Mouse (Mus musculus): Measurements from ENCODE around the gene Klc4. TPM values are rescaled to one million over a fixed set of nuclear protein-coding genes. Genes with fewer than 3 reads are reported as not detected.

Klc4 gene
- 103 and 213 TPM in 2 replicates for polyA plus RNA-seq (2012; rRNA removed)

DNA sequence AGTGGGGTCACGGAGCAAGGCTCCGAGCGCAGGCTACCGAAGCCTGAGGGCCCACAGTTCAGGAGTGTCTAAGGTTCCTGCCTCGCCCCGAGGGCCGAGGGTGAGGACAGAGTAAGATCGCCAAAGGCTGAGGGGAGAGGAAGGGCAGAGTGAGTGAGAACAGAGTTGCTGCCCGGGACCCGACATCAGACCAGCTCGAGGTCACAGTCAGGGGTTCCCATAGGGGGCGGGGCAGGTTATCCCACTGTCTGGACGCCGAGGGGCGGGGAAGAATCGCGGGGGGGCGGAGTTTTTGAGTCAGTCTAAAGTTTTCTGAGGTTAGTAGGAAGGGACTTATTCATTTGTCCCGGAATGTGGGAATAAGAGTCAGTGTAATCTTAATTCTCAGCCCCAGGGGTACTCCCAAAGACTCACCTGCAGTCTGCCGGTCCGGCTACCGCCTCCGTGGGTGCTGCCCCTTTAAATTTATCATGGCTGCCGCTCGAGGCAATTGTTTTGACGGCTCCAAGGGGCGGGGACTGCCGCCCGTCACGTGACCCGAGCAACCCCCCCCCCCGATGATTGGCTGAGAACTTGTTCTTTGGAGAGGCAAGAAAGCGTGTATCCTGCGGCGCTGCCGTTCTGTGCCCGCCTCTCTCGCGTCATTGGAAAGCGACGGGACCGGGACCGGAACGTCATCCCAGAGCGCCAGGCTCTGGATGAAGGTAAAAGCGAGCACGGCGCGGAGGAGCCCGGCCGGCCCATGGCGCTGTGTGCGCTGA, at the start of gene Klc4, which contains the start of gene Mrpl2:
Gene Klc4 (minus strand): TSS at position 462 of the 761 bp plus-strand sequence.
Gene Mrpl2 (plus strand): TSS at position 669 of the 761 bp plus-strand sequence.
- H3K4me1 ChIP-seq (ENCODE audit: control insufficient read depth, insufficient read depth, insufficient read length, low read length) = peaks cover 5% of the 10 kb centered on the region
- peak within 1 kb of the TSS; percentile 100 for H3K27ac ChIP-seq (ENCODE audit: insufficient read depth, low read depth, low read length)
- H3K27me3 ChIP-seq (ENCODE audit: control insufficient read depth, insufficient read depth, low read length) = no peaks in the 10 kb centered on the region
- TF ChIP-seq POLR2A (IDR thresholded peaks at IDR 0.05; ENCODE audit: low read depth, low read length) = peak; percentile 61
- no peak for TF ChIP-seq CTCF (IDR thresholded peaks at IDR 0.05; ENCODE audit: extremely low read depth, insufficient read length, insufficient replicate concordance, low read depth, low read length)
- under 1% methylated on average over 53 of the region's 53 CpGs for WGBS
- H3K36me3 ChIP-seq (ENCODE audit: control insufficient read depth, insufficient read depth, low read length) = peaks cover 30% of the 10 kb centered on the region
- H3K4me3 ChIP-seq (ENCODE audit: low read depth, low read length) = peak within 1 kb of the TSS; percentile 95

DNA sequence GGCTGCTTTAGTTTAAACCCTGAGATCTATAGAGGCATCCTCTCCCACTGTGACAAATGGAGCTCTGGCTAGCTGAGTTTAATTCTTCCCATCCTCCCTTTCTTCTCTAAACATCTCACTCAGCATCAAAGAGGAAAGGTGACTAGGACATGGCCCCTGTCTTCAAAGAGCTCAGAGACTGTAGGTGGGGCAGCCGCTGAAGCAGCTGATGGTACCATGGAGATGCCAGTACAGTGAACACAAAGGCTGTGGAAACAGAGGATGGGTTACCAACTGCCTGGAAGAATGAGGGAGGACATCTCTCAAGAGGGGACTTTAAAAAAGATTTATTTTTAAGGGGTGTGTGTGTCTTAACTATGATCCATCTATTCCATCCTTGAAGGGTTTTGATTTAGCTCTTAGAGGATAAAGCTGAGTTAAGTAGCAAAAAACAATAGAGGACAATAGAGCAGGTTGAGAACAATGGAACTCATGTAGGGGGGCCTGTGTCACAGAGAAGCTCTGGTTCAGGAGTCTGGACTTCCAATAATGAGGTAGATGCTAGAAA, 48.8 kb upstream of the Klc4 start:
- Histone ChIP-seq H3K27ac (ENCODE audit: insufficient read depth, low read depth, low read length) (no peak overlapping the region), H3K4me1 (ENCODE audit: control insufficient read depth, insufficient read depth, insufficient read length, low read length) (peaks cover 14% of the 10 kb centered on the region), H3K36me3 (ENCODE audit: control insufficient read depth, insufficient read depth, low read length) (peaks cover 11% of the 10 kb centered on the region; the same call in 1 of the 2 replicates), H3K27me3 (ENCODE audit: control insufficient read depth, insufficient read depth, low read length) (no peaks in the 10 kb centered on the region), H3K4me3 (ENCODE audit: low read depth, low read length) (no peak overlapping the region)
- no peak for TF ChIP-seq POLR2A (IDR thresholded peaks at IDR 0.05; ENCODE audit: low read depth, low read length)
- no peak for TF ChIP-seq CTCF (IDR thresholded peaks at IDR 0.05; ENCODE audit: extremely low read depth, insufficient read length, insufficient replicate concordance, low read depth, low read length)
- WGBS = 92% methylated on average over 1 of the region's 1 CpGs

DNA sequence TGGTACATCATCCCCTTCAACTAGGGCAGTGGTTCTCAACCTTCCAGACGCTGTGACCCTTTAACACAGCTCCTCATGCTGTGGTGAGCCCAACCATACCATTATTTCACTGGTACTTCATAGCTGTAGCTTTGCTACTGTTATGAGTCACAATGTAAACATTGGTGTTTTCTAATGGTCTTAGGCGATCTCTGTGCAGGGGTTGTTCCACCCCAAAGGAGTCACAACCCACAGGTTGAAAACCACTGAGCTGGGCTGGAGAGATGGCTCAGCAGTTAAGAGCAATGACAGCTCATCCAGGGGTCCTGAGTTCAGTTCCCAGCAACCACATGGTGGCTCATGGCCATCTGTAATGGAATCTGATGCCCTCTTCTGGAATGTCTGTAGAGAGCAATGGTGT, 45.6 kb upstream of the Klc4 start:
- H3K27me3 ChIP-seq (ENCODE audit: control insufficient read depth, insufficient read depth, low read length) = no peaks in the 10 kb centered on the region

GRCm38 (mm10) chr17:46690665-46691064, 44.8 kb upstream of the Klc4 start:
- no peak for TF ChIP-seq POLR2A (IDR thresholded peaks at IDR 0.05; ENCODE audit: low read depth, low read length)
- TF ChIP-seq CTCF (IDR thresholded peaks at IDR 0.05; ENCODE audit: extremely low read depth, insufficient read length, insufficient replicate concordance, low read depth, low read length) = no peak
- no peak overlapping the region for H3K4me3 ChIP-seq (ENCODE audit: low read depth, low read length)
- H3K4me1 ChIP-seq (ENCODE audit: control insufficient read depth, insufficient read depth, insufficient read length, low read length) = no peaks in the 10 kb centered on the region
- H3K36me3 ChIP-seq (ENCODE audit: control insufficient read depth, insufficient read depth, low read length) = peaks cover 31% of the 10 kb centered on the region
- no peaks in the 10 kb centered on the region for H3K27me3 ChIP-seq (ENCODE audit: control insufficient read depth, insufficient read depth, low read length)
- no peak overlapping the region for H3K27ac ChIP-seq (ENCODE audit: insufficient read depth, low read depth, low read length)
- 90% methylated on average over 12 of the region's 12 CpGs for WGBS

More for the DNA sequence above, 45.6 kb upstream of the Klc4 start:
- H3K36me3 ChIP-seq (ENCODE audit: control insufficient read depth, insufficient read depth, low read length) = peaks cover 24% of the 10 kb centered on the region
- H3K27ac ChIP-seq (ENCODE audit: insufficient read depth, low read depth, low read length) = no peak overlapping the region
- no peaks in the 10 kb centered on the region for H3K4me1 ChIP-seq (ENCODE audit: control insufficient read depth, insufficient read depth, insufficient read length, low read length)
- no peak overlapping the region for H3K4me3 ChIP-seq (ENCODE audit: low read depth, low read length)
- 84% methylated on average over 2 of the region's 2 CpGs for WGBS
- no peak for TF ChIP-seq CTCF (IDR thresholded peaks at IDR 0.05; ENCODE audit: extremely low read depth, insufficient read length, insufficient replicate concordance, low read depth, low read length)
- TF ChIP-seq POLR2A (IDR thresholded peaks at IDR 0.05; ENCODE audit: low read depth, low read length) = no peak

DNA sequence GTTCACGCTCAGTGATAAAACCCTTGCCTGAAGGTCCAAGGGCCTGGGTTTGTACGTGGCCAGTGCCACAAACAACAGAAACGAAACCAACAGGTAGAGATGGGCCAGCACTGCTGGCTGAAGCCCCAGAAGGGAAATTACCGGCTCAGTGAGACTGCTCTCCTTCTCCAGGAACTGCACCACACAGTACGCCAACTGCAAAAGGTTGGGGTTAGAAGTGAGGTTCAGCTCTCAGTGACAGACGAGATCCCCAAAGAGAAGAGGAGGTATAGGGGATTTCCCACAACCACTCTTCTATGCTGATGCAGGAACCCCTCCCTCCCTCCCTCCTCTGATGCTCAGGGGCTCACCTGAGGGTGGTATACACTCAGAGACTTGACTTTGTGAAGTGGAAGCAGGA, 40.1 kb upstream of the Klc4 start:
- Histone ChIP-seq H3K27ac (ENCODE audit: insufficient read depth, low read depth, low read length) (no peak overlapping the region), H3K36me3 (ENCODE audit: control insufficient read depth, insufficient read depth, low read length) (peaks cover 53% of the 10 kb centered on the region), H3K4me3 (ENCODE audit: low read depth, low read length) (no peak overlapping the region), H3K4me1 (ENCODE audit: control insufficient read depth, insufficient read depth, insufficient read length, low read length) (peaks cover 5% of the 10 kb centered on the region; the same call in 1 of the 2 replicates), H3K27me3 (ENCODE audit: control insufficient read depth, insufficient read depth, low read length) (no peaks in the 10 kb centered on the region)
- 85% methylated on average over 6 of the region's 6 CpGs for WGBS
- TF ChIP-seq POLR2A (IDR thresholded peaks at IDR 0.05; ENCODE audit: low read depth, low read length) (no peak), CTCF (IDR thresholded peaks at IDR 0.05; ENCODE audit: extremely low read depth, insufficient read length, insufficient replicate concordance, low read depth, low read length) (no peak)

GRCm38 (mm10) chr17:46682654-46683389, 37.0 kb upstream of the Klc4 start:
- Histone ChIP-seq H3K27ac (ENCODE audit: insufficient read depth, low read depth, low read length) (no peak overlapping the region), H3K27me3 (ENCODE audit: control insufficient read depth, insufficient read depth, low read length) (no peaks in the 10 kb centered on the region), H3K4me1 (ENCODE audit: control insufficient read depth, insufficient read depth, insufficient read length, low read length) (peaks cover 13% of the 10 kb centered on the region), H3K36me3 (ENCODE audit: control insufficient read depth, insufficient read depth, low read length) (peaks cover 46% of the 10 kb centered on the region), H3K4me3 (ENCODE audit: low read depth, low read length) (no peak overlapping the region)
- no peak for TF ChIP-seq POLR2A (IDR thresholded peaks at IDR 0.05; ENCODE audit: low read depth, low read length)
- WGBS = 73% methylated on average over 16 of the region's 16 CpGs
